Mouse (Mus musculus) stomach, postnatal 0 days (tissue): Measurements from ENCODE around the gene Tnfsfm13. TPM values are rescaled to one million over a fixed set of nuclear protein-coding genes. Genes with fewer than 3 reads are reported as not detected.

ENCODE experiments used
- ATAC-seq: fragments of 200-750 bp; cut with Nextera tagmentation; 2 replicates; pipeline ENCODE4 v1.8.0; 2017; ENCODE audit not compliant: low FRiP score, low TSS enrichment
- DNase-seq: peaks from one replicate; pipeline ENCODE4 v3.0.0-alpha.2; 2016; ENCODE audit warnings: low spot score
- H3K27ac ChIP-seq: fragments of 300-500 bp; sonication (generic); replicated peaks from 2 replicates; pipeline ENCODE4 v1.5.1; 2014; ENCODE audit warnings: mild to moderate bottlenecking, control low read depth
- H3K27me3 ChIP-seq: fragments of 300-500 bp; sonication (generic); 2 replicates; pipeline ENCODE4 v1.6.1; 2014; ENCODE audit warnings: low read length; ENCODE audit not compliant: control insufficient read depth, insufficient read depth
- H3K36me3 ChIP-seq: fragments of 300-500 bp; sonication (generic); 2 replicates; pipeline ENCODE4 v1.6.1; 2014; ENCODE audit warnings: low read length, mixed read lengths; ENCODE audit not compliant: control insufficient read depth, insufficient read depth
- H3K4me1 ChIP-seq: fragments of 300-500 bp; sonication (generic); replicated peaks from 2 replicates; pipeline ENCODE4 v1.6.1; 2014; ENCODE audit warnings: antibody characterized with exemption; ENCODE audit not compliant: control insufficient read depth, insufficient read depth
- H3K4me2 ChIP-seq: fragments of 300-500 bp; sonication (generic); replicated peaks from 2 replicates; pipeline ENCODE4 v1.6.1; 2014; ENCODE audit warnings: low read depth, mild to moderate bottlenecking, control low read depth, moderate library complexity
- H3K4me3 ChIP-seq: fragments of 300-500 bp; sonication (generic); 2 replicates; pipeline ENCODE4 v1.5.1; 2014; ENCODE audit warnings: low read depth, low read length, control low read depth
- H3K9ac ChIP-seq: fragments of 300-500 bp; sonication (generic); 2 replicates; pipeline ENCODE4 v1.6.1; 2014; ENCODE audit warnings: mild to moderate bottlenecking, low read length, control low read depth, mixed read lengths
- H3K9me3 ChIP-seq: fragments of 300-500 bp; sonication (generic); 2 replicates; pipeline ENCODE4 v1.6.1; 2016; ENCODE audit warnings: low read length; ENCODE audit not compliant: control insufficient read depth
- CTCF ChIP-seq: IDR thresholded peaks from 2 replicates; pipeline ENCODE4 v1.5.1; 2016; ENCODE audit warnings: antibody characterized with exemption, low read depth, mild to moderate bottlenecking, moderate library complexity
- EP300 ChIP-seq: optimal IDR thresholded peaks from 2 replicates; pipeline ENCODE3; 2016; ENCODE audit warnings: antibody characterized with exemption
- WGBS: fragments of 180-500 bp; shearing (Covaris S2); extraction: QIAGEN DNeasy Blood & Tissue Kit; methylation state at CpG from one replicate; pipeline ENCODE4 v1.1.7; 2014; 5-methylcytosine and 5-hydroxymethylcytosine counted together
- polyA plus RNA-seq: library from polyadenylated mRNA; unstranded; fragments of >200 nt; fragmentation: Nextera tagmentation; extraction: Ambion mirVana; gene quantifications from 2 replicates; pipeline ENCODE4 v1.2.1, GENCODE M21; 2015

The Tnfsfm13 gene
- polyA plus RNA-seq, 1 experiment from 2014 or later: 4.1 TPM

DNA sequence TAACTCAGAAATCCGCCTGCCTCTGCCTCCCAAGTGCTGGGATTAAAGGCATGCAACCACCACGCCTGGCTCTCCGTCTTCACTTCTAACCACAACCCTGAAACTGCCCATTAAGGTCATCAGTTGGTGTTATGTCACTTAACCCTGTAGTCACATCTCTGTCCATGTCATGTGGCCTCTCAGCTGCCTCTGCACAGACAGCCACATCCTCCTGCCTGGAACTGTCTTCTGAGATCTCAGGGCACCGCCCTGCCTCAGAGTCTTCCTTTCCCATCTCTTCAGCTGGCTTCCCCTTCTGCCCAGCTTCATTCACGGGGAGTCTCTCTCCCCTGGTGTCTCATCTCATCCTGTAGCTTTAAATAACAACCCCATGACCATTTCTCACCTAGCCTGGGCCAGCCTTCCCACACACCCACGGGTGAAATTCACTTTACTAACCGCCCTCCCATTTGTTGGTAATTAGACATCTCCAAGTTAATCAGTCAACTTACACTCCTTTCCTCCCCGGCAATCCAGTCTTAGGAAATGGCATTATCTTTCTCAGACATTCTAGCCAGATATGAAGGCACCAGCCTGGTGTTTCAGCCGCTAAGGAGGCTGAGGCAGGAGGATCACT, 3.6 kb downstream of the Tnfsfm13 start:
- no peak overlapping the region for H3K9ac ChIP-seq
- H3K27me3 ChIP-seq: no peaks in the 10 kb centered on the region
- no peaks in the 10 kb centered on the region for H3K4me1 ChIP-seq
- no peak overlapping the region for H3K27ac ChIP-seq
- no peak for TF ChIP-seq EP300
- no peak for TF ChIP-seq CTCF
- no peak overlapping the region for H3K4me2 ChIP-seq
- WGBS: 73% methylated on average over 9 of the region's 9 CpGs
- H3K36me3 ChIP-seq: no peaks in the 10 kb centered on the region
- DNase-seq: no peak
- no peak for ATAC-seq
- H3K9me3 ChIP-seq: no peaks in the 10 kb centered on the region
- no peak overlapping the region for H3K4me3 ChIP-seq

DNA sequence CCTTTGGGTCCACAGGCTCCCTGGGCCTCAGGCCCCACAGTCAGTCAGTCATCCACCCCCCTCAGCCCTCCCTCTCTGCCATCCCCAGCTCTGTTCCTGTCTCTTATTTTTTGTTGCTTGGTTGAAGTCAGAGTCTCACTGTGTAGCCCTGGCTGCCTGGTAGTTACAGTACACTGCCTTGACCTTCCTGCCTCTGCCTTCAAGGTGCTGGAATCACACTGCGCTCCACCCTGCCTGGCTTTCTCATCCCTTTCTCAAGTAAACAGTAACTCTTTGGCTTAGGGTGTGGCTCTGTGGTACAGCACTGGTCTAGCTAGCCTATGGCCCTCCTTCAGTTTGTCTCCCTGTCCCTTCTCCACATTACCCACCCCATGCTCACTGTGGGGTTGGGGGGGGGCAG, 6.0 kb downstream of the Tnfsfm13 start:
- Histone ChIP-seq H3K27me3 (no peaks in the 10 kb centered on the region), H3K4me1 (peaks cover 9% of the 10 kb centered on the region), H3K9ac (no peak overlapping the region), H3K4me2 (no peak overlapping the region), H3K27ac (no peak overlapping the region), H3K36me3 (no peaks in the 10 kb centered on the region), H3K9me3 (no peaks in the 10 kb centered on the region), H3K4me3 (no peak overlapping the region)
- TF ChIP-seq EP300 (no peak), CTCF (no peak)
- no peak for ATAC-seq
- 91% methylated on average over 1 of the region's 1 CpGs for WGBS
- DNase-seq: no peak

DNA sequence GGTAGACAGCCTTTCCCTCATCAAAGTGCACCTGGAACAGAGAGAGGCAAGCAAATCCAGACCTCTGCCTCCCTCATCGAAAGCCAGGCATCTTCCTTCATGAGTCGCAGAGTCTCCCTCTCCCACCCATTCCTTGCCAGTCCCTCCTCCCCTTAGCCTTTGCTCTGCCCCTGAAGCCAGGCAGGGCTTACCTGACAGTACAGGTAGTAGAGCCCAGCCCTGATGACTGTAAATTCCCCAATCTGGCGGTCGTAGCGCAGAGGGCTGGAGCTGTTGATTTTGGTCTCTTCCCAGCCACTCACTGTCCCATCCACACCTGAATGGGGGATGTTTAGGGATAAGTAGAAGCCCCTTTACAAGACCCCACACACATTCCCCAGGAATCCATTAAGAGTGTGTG, 8.8 kb downstream of the Tnfsfm13 start:
- H3K27ac ChIP-seq: peak overlapping the region; percentile 74
- H3K27me3 ChIP-seq: no peaks in the 10 kb centered on the region
- H3K9me3 ChIP-seq: no peaks in the 10 kb centered on the region
- 0 out of 2 replicates have a peak overlapping the region, but pooled peaks have one; percentile 17 for H3K4me2 ChIP-seq
- TF ChIP-seq EP300: no peak
- TF ChIP-seq CTCF: no peak
- DNase-seq (no peak), ATAC-seq (no peak)
- WGBS: 43% methylated on average over 5 of the region's 5 CpGs
- H3K4me1 ChIP-seq: peaks cover 9% of the 10 kb centered on the region
- H3K36me3 ChIP-seq: no peaks in the 10 kb centered on the region
- H3K9ac ChIP-seq: no peak overlapping the region
- no peak overlapping the region for H3K4me3 ChIP-seq

DNA sequence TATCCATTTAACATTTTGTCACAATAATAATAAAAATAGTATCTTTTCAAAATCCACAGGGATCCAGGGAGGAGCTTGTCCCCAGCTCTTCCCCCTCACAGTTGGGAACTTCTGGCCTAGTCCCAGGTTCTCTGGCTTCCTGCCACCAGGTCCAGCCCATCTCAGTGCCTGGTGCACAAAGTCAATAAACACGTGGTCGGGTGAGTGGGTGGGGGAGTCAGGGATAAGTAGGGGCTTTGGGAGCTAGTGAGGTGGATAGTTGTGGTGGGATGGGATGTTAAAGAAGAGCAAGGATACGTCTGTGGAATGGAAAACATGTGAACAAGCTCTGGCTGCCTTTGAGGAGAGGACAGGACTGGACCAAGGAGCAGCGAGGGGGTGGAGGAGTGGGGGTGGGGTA, 9.5 kb downstream of the Tnfsfm13 start:
- Histone ChIP-seq H3K27ac (peak overlapping the region; percentile 74), H3K36me3 (no peaks in the 10 kb centered on the region), H3K9ac (no peak overlapping the region), H3K4me2 (no peak overlapping the region), H3K9me3 (no peaks in the 10 kb centered on the region), H3K27me3 (no peaks in the 10 kb centered on the region), H3K4me3 (no peak overlapping the region), H3K4me1 (peaks cover 9% of the 10 kb centered on the region)
- TF ChIP-seq CTCF (no peak), EP300 (no peak)
- DNase-seq (peak; percentile 84), ATAC-seq (no peak)
- WGBS: 11% methylated on average over 4 of the region's 4 CpGs

DNA sequence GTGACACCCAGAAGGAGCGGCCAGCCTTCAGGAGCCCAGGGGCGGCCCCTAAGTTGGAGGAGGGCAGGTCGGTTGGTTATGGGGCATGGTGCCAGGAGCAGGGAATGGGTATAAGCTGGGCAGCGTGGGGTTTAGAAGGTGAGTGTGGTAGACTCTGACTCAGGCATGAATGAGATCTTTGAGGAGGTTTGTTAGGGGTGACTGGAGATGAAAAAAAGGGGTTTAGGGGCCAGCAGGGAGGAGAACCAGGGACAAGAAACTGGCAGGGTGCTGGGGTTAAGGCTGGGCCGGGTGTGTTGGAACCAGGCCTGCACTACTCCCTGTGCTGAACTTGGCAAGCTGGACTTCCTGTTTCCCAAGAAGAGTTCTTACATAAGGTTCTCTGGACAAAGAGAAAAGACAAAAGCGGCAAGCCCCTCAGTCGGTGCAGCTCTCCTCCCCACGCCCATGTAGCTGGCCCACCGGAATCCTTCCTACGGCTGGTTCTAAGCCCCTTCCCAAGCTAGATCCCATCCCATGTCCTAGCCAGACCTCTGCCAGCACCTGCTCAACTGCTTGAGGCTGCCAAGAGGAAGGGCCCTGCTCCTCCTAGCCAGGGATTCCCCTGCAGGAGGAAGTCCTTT, 10.3 kb downstream of the Tnfsfm13 start, which contains the start of gene Tnfsf13:
Gene Tnfsf13, minus strand, starts transcription at position 259 of the 623 bp plus-strand sequence.
- no peak within 1 kb of the TSS for H3K4me3 ChIP-seq
- DNase-seq: peak; percentile 56
- no peaks in the 10 kb centered on the region for H3K9me3 ChIP-seq
- peak within 1 kb of the TSS; percentile 92 for H3K27ac ChIP-seq
- H3K27me3 ChIP-seq: no peaks in the 10 kb centered on the region
- peak within 1 kb of the TSS; percentile 51 for H3K9ac ChIP-seq
- no peaks in the 10 kb centered on the region for H3K36me3 ChIP-seq
- peaks cover 12% of the 10 kb centered on the region for H3K4me1 ChIP-seq
- no peak for TF ChIP-seq CTCF
- TF ChIP-seq EP300: no peak
- 39% methylated on average over 10 of the region's 10 CpGs for WGBS
- ATAC-seq: peak; percentile 30; the same call in 1 of the 2 replicates
- peak within 1 kb of the TSS; percentile 31; the same call in 1 of the 2 replicates for H3K4me2 ChIP-seq

DNA sequence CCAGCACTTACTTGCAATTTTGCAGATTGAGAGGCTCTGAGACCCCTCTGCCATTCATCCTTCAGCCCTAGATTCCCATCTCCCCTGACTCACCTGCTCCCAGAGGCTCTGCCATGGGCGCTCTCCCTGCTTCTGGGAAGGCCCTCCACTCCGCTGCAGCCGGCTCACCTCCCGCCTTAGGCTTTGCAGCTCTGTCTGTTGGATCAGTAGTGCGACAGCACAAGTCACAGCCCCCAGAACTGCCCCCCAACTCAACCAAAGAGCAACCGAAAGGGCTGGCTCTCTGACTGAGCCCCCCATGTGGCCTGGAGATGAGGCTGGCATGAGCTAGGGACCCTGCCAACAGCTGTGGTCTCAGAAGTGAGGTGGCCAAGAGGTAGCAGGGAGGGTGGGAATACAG, 11.0 kb downstream of the Tnfsfm13 start:
- H3K27ac ChIP-seq: peak overlapping the region; percentile 92
- H3K9ac ChIP-seq: peak overlapping the region; percentile 8; the same call in 1 of the 2 replicates
- no peaks in the 10 kb centered on the region for H3K36me3 ChIP-seq
- WGBS: 88% methylated on average over 6 of the region's 6 CpGs
- no peak for ATAC-seq
- DNase-seq: no peak
- H3K4me1 ChIP-seq: peaks cover 12% of the 10 kb centered on the region
- H3K27me3 ChIP-seq: no peaks in the 10 kb centered on the region
- no peak overlapping the region for H3K4me2 ChIP-seq
- no peaks in the 10 kb centered on the region for H3K9me3 ChIP-seq
- no peak for TF ChIP-seq CTCF
- TF ChIP-seq EP300: no peak
- H3K4me3 ChIP-seq: no peak overlapping the region
